Mouse (Mus musculus): ENCODE results near the gene Clic1. TPM values are rescaled to one million over a fixed set of nuclear protein-coding genes. Genes with fewer than 3 reads are reported as not detected.

Gene Clic1
- total RNA-seq, 2 experiments from 2014 or later: 10.9 to 12.0 TPM

DNA sequence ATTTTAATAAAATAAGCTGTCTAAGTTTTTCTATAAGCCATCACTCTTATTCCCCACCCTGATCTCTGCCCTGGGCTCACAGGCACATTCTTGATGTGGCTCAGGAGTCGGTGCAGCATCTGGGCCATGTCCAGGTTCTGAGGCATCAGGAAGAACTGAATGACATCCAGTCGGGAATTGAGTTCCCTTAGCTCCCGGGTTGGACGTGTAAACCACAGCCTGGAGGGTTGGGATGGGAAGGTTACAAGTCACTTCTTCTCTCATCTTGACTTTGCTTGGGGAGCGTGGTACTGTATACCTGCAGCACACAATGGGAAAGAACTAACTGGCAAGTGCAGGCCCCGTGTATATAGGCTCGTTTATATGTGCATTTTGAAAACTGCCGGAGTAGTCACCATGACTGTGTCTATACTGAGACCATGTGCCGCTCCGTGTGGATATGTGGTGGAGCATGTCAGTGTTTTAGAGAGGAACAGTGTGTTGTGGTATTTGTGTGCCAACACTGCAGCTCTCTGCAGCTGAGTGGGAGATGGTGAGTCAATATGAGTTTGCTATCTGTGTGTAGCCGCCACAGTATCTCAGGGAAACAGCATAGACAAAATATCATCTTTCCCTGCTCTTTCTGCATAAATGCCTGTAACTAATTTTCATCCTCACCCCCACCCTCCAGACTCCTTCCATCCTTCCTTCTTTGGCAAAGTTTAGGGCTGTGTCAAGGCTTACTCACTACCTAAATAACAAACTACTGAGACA, 10.5 kb upstream of the Clic1 start:
- intact Hi-C loops (cut with DNase I): no loop called here

GRCm38 (mm10) chr17:35043794-35044193, 6.0 kb upstream of the Clic1 start:
- DNase-seq: no peak
- intact Hi-C loops (cut with DNase I): no loop called here

More for the DNA sequence above, 10.5 kb upstream of the Clic1 start:
- no peak for DNase-seq

DNA sequence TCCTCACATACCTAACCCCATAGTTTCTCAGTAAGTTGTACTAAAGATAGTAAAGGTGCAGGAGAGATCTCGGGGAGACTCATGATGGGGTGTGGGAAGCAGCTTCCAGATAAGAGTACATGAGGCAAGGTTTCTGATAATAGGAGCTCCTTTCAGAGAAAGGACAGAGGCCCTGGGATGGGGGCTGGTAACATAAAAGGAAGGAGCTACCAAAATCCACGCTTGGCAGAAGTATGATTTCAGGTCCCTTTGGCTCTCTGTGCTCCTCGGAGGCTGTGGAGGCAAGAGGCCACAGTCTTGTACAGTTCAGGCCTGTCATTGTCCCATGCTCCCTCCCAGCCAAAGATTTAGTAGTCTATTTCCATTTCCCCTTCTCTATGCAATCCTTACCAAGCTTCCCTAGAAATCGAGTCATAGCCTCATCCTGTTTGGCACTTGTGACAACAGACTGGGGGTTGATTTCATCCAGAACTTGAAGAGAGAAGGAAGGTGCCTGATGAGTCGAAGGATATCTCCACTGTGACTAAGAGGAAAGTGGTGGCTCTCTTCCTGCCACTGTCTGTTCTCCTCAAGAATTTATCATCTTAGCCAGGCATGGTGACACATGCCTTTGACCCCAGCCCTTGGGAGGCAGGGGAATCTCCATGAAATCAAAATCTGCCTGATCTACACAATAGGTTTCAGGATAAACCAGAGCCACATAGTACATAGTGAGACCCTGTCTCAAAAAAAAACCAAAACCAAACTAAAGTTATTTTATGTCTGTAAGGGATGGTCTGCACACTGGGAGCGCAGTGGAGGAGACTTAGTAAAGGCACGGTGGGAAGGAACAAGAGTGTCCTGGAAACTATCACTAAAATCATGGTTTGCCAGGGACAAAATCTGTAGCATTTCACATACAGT, 4.6 kb upstream of the Clic1 start:
- DNase-seq: no peak
- intact Hi-C loops (cut with DNase I): no loop called here

DNA sequence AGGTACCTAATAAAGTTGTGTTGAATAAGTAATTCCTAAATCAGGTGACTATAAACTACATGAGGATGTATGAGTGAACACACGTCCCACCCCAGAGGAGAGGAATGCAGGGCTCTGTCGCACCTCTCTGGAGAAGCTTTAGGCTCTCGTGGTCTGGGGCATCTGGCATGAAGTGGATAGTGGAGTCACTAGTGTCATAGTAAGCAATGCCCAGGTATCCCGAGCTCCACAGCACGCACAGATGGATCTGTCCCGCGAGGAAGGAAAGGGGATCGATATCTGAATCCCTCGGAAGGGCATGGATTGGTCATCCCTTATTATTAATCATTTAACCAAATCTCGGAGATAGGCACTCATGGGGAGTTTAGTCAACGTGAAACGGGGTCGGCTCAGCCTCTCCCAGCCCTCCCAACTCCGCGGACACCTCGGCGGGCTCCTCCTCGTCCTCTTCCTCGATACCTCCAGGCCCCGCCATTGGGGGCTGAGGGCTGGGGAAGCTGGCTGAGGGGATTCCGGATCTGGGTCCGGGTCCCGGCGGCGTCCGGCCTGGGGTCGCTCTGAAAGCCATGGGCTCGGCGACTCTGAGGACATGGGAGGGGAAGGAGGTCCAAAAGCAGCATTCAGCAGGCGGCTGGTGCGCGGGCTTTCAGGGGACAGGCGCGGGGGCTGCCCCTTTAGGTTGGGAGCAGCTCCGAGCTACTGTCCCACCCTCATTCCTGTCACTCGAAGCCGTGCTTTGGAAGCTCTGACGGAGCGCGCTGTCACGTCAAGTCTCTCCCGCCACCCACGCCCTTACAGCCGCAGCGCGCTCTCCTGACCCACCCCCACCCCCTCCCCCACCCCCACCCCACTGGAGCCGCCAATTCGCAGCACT, 3.7 kb upstream of the Clic1 start:
- intact Hi-C loops (cut with DNase I): no loop called here
- no peak for DNase-seq

DNA sequence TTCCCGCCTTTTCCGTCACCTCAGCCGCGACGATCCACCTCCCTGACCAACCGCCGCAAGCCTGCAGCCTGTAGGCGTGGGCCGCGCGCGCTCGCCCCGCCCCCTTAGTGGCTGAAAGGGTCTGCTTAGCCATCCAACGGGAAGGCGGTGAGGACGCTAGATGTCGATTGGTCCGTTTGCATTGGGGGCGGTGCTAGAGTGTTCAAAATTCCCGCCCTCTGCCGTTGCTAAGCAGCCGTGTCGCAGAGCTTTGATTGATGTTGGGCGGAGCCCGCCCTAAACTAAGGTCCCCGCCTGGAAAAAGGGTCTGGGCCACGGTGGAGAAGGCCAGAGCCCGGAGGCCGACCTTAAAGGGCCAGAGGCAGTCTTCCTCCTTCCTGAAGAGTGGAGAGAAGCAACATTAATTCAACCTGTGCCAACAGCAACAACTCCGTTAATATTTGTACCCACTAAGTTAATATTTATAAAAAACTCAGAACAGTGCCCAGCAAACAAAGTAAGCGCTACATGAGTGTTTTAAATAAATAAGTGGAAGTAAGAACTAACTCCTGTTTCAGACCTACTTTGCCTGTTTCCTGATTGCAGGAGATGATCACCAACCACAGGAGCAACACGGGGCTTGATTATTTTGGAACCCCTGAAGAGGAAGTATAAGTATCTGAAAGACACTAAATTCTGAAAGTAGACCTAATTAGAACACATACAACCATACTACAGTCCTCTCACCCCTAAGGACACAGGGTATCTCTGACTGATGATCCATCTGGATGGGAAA, 2.9 kb upstream of the Clic1 start, which contains the start of gene Msh5:
Gene Msh5 (minus strand): TSS at position 65 of the 775 bp plus-strand sequence.
- DNase-seq: peak; percentile 96 to 97
- intact Hi-C loops (cut with DNase I): no loop called here

DNA sequence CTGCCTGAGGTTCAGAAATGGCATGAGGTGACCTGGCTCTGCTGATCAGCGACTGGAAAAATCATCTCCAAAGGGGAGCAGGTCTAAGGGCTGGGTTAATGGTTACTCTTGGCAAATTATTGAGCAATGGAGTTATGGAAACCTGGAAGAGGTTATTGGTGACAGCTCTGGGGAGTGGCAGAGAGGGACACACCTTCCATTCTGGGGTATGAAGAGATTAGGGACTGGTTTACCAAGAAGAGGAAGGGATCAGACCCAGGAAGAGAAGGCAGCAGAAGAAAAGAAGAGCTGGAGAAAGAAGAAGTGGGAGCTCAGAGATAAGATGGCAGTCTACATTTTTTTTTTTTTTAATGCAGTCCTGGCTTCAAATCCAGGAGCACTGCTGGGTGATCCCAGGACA, 2.1 kb upstream of the Clic1 start:
- intact Hi-C loops (cut with DNase I): no loop called here
- no peak for DNase-seq

DNA sequence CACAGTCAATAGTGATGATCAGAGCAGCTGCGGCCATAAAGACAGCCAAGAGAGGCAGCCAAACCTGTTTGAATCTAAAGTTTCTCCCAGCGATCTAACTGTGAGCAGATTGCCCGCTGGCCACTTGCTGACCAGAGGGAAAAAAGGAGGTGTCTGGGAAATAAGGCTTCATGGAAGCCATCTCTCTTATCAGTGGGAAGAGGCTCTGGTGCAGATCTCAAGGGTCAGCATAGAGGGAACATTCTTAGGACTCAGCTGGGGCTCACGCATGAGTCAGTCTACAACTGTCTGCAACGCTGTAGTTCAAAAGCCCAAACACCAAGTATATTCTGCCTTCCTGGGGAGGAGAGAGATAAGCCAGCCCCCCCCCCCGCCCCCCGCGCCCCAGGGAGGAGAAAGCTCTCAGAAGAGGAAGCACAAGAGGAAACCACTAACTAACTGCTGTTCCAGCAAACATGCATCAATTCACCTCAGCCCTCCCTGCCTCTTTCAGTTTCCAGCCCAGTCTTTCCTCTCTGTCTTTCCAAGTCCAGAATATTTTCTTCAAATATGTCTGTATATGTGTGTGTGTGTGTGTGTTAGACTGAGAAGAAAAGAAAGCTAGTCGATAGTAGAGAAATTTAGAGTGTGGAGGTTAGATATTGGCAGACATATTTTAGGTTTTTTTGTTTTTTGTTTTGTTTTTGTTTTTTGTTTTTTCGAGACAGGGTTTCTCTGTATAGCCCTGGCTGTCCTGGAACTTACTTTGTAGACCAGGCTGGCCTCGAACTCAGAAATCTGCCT, 1.4 kb upstream of the Clic1 start:
- intact Hi-C loops (cut with DNase I): no loop called here
- DNase-seq: no peak

DNA sequence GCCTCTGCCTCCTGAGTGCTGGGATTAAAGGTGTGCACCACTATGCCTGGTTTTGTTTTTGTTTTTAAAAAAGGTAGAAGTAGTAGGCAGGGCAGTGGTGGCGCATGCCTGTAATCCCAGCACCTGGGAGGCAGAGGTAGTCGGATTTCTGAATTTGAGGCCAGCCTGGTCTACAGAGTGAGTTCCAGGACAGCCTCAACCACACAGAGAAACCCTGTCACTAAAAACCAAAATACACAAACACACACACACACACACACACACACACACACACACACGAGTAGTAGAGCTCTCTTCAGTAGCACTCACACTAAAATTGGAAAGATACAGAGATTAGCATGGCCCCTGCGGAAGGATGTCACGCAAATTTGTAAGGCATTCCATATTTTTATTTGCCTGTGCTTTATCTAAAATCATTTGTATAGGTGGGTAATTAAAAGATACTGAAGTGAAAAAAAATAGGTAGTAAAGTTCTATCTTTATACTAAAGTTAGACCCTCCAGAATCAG, 780 bp upstream of the Clic1 start:
- intact Hi-C loops (cut with DNase I): no loop called here
- no peak for DNase-seq

DNA sequence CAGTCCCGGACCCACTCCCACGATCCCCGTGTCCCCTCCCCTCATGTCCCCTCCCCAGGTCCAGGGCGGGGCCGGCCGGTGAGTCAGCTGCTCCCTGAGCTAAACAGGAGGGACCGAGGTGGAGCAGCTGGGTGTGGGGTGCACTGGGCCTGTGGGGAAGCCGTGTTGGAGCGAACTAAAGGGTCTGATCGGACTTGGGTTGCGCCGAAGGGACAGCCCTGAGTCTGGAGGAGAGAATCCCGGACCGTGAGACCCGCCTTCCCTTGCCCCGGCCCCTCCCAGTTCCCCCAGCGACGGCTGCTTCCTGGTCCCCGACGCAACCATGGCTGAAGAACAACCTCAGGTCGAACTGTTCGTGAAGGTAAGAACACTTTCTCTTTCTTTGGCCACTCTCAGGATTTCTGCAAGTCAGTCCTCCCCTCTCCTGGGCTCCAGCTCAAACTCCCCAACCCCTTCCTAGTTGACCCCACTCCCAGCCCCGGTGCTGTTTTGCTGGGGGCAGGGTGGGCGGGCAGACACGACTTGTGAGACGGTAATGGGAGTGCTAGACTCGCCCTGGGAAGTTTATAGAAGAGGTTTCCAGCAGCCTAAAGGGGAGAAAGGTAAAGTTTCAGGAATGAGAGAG, 472 bp downstream of the Clic1 start:
- intact Hi-C loops (cut with DNase I): no loop called here
- peak; percentile 69 to 71 for DNase-seq

- DNase-seq: peak; percentile 49 to 54
- intact Hi-C loops (cut with DNase I): no loop called here
These were observed 1.7 kb downstream of the Clic1 start for GRCm38 (mm10) chr17:35051156-35052086.

DNA sequence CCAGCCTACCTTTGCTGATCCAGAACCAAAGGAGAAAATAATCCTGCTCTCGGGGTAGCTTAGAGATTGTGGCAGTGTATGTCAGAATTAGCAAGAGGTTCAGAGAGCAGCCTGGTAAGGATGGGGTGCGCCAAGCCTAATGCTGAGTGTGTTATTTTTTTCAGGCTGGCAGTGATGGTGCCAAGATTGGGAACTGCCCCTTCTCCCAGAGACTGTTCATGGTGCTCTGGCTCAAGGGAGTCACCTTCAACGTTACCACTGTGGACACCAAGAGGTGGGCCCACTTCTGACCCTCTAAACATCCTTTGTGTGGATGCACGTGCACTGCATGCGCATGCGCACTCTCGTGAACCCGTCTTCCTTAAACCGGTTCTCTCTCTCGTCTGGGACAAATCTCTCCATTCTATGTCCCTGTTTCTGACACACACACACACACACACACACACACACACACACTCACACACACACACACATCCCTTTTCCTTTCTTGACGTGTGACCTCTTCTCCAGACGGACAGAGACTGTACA, 2.6 kb downstream of the Clic1 start:
- DNase-seq: no peak
- intact Hi-C loops (cut with DNase I): no loop called here

GRCm38 (mm10) chr17:35055691-35056495, 6.1 kb downstream of the Clic1 start:
- DNase-seq: no peak
- intact Hi-C loops (cut with DNase I): no loop called here

DNA sequence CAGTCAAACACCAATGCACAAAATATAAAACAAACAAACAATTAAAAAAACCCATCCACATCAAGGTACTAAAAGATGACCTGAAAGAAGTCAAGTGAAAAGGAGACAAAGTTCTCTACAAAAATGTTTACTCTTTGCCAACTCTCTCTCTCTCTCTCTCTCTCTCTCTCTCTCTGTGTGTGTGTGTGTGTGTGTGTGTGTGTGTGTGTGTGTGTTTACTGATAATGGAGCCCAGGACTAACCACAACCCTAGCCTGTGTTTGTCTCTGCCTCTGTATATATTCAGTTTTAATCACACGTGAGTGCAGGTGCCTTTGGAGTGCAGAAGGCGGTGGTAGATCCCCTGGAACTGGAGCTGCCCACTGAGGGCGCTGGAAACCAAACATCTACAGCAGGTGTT, 7.3 kb downstream of the Clic1 start:
- DNase-seq: no peak
- intact Hi-C loops (cut with DNase I): no loop called here

- no peak for DNase-seq
- intact Hi-C loops (cut with DNase I): loop anchor here (2.0 kb wide), 1 partner anchor 36 kb away; no protein-coding TSS in a partner anchor
These were observed 8.6 kb downstream of the Clic1 start for GRCm38 (mm10) chr17:35058316-35058715.

GRCm38 (mm10) chr17:35058911-35059892, 9.4 kb downstream of the Clic1 start, which contains the start of gene Ddah2:
Gene Ddah2, plus strand, starts transcription at chr17:35059035.
- DNase-seq: peak; percentile 89 to 93
- intact Hi-C loops (cut with DNase I): loop anchor here (2.0 kb wide), 1 partner anchor 36 kb away; no protein-coding TSS in a partner anchor
